Mouse (Mus musculus) erythroblast, embryonic 14.5 days (primary cell): ENCODE data around the gene Amotl1.

ENCODE experiments used
- GATA1 ChIP-seq: IDR thresholded peaks from 2 replicates; pipeline ENCODE4 v1.6.1; 2012; ENCODE audit warnings: low read length, inconsistent platforms, mixed read lengths
- TAL1 ChIP-seq: IDR thresholded peaks from 3 replicates; pipeline ENCODE4 v1.6.1; 2012; ENCODE audit warnings: low read length, inconsistent platforms, mixed read lengths

DNA sequence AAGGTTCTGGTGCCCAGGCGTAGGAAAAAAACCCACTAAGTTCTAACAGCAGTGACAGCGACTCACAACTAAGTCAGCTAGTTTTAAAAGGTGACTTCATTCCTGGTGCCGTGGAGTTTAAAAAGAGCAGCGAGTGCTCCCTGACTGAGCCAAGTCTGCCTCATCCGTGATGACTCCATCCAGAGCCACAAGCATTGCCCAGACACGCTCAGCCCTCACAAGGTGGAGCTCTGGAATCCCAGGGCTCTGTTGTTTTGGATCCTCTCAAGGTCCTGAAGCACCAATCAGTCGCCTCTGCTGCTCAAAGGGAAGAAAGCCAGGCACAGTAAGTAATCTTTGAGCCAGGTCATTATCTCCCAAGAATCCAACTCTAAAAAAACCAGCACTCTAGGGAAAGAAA lies 18.0 kb upstream of the Amotl1 start:
- TF ChIP-seq GATA1 (no peak), TAL1 (no peak)
